Mouse (Mus musculus): ENCODE measurements at regions not wholly inside any gene's neighbourhood (a gene's known extent, or its start where the extent isn't known, plus 50 kb on each side); places are given as distances from the start of the nearest gene placed in this dataset.

DNA sequence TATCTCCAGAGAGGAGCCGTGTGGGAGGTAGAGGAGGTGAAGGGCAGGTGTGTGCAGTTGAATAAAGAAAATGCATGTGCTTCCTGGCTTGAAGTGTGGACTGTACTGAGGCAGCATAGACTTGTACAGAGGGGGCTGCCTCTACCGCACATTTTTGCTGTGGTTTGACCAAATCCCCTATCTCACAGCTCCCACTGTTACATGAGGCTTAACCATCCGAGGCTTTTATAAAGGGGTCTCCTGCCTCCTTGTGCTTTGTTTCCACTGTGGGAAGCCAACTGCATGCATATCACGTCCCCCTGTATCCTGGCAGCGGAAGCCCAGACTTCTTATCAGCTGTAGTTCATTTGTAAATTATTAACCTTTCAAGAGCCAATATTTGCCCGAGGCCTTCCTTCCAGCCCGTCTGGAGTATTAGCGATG is 53.6 kb upstream of the Camk1g start:
- TF ChIP-seq CTCF (IDR thresholded peaks at IDR 0.05; ENCODE audit: extremely low read depth, insufficient read length, insufficient replicate concordance, low read depth, low read length) (no peak), POLR2A (IDR thresholded peaks at IDR 0.05; ENCODE audit: low read depth, low read length) (no peak)

Data from small intestine, adult 2 months (tissue).